Mouse (Mus musculus): ENCODE measurements around the gene Elac2.

Elac2 gene

DNA sequence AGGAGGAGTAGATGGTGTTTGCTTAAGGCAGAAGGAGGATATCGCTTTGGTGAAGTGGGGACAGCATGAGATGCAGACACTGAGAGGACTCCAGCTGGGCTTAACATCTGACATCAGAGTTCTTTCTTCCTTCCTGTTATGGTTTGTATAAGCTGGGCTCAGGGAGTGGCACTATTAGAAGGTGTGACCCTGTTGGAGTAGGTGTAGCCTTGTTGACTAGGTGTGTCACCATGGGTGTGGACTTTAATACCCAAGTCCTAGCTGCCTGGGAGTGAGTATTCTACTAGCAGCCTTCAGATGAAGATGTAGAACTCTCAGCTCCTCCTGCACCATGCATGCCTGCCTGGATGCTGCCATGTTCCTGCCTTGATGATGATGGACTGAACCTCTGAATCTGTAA is 37.9 kb downstream of the Elac2 start:
- ATAC-seq (ENCODE audit: insufficient number of reproducible peaks, low FRiP score, low TSS enrichment): no peak

DNA sequence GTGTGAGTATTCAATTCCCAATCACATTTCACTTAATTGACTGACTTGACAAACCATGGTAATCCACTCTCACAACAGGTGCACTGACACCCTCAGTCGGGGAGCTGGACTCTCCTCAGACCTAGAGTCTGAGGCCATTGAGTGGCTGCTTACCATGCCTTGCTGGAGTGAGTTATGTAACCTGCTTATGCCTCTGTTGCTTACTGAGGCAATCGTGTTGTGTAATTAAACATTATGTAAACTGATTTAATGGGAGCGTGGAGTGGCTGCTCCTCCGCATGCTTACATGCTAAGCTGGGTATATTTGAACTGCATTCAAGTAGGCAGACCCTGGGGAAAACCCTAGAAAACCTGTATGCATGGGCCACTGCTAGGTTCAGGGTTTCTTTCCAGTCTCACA is 41.9 kb downstream of the Elac2 start:
- ATAC-seq (ENCODE audit: insufficient number of reproducible peaks, low FRiP score, low TSS enrichment): no peak

DNA sequence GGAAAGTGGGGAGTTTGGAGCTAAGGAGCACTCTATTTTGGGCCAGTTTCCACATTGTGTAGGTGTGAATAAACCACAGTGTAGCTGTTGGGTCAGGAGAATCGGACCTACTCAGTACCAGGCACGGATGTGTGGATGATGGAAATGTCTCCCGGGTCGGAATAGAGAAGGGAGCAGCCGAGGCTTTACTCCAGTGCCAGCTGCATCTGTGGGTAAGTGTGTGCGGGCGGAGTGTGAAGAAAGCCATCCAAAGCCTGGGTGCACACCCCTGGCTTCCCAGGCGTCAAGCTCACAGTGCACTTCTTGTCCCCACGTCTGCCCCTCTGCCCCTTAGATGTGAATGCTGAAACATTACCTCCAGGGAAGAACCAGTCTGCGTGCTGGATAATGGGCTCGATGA is 43.9 kb downstream of the Elac2 start:
- no peak for ATAC-seq (ENCODE audit: insufficient number of reproducible peaks, low FRiP score, low TSS enrichment)

DNA sequence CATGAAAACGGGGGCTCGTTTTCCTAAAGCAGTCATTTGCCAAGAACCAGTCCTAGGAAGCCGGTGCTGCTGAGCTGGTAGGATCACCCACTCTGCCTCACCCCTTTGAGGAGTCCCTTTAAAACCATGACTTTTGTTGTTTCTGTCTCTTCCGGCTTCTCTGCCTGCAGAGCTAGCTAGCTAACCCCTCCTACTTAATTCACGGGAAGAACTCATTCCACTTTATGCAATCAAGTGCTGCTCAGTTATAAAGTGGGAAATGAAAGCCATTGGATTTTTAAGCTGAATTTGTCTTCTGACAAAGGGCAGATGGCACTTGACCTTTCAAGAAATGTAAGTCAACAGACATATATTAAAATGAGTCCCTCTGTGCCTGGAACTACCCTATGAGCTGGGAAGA is 49.2 kb downstream of the Elac2 start:
- no peak for ATAC-seq (ENCODE audit: insufficient number of reproducible peaks, low FRiP score, low TSS enrichment)

DNA sequence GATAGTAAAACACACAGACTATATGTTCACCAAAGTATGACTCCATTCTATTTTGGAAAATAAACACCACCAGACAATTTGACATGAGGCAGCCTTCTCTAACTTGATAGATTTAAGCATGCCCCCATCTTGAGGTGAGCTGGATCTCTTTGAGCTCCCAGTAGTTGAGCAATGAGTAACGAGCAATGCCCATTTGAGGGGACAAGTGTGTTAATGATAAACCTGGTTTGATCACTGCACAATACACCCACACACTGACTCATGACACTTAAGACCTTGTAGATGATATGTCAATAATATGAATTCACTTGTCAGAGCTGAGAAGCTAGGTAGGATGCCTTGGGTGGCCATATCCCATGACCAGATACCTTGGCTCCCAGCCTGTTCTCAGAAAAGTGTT is 51.4 kb downstream of the Elac2 start:
- no peak for ATAC-seq (ENCODE audit: insufficient number of reproducible peaks, low FRiP score, low TSS enrichment)

DNA sequence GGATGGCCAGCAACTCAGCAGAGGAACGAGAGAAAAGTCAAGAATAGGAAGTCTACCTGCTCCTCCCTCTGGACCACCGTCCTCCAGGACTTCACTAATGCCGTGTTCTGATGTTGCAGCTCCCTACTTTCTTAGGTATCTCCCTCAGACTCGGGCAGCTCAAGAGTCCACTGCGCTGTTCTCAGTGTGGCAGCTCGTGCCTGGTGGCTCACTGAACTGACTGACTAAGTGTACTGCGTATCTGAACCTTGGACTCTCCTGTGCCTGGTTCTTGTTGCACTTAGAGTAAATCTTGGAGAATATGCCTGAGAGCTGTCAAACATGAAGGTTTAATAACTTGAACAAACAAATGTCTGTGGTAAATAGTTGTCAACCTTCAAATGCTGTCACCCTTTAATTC is 53.4 kb downstream of the Elac2 start:
- ATAC-seq (ENCODE audit: insufficient number of reproducible peaks, low FRiP score, low TSS enrichment): no peak

DNA sequence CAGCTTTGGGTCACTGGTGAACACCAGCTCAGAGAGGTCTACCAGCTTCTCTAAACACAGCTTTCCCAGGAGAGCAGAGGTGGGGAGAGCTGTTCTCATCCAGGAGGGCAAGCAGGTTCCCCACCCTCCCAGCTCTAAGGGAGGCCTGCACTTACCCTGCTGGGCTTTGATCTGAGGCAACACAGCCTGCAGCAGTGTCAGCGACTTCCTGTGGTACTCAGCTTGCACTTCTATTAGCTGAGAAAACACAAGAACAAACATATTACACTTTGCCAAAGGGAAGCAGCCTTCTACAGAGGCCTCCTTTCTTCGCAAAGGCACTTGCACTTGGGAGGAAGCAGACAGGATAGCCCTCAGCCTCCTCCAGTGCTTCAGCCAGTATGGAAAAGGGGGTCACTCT is 60.2 kb downstream of the Elac2 start:
- no peak for ATAC-seq (ENCODE audit: insufficient number of reproducible peaks, low FRiP score, low TSS enrichment)

DNA sequence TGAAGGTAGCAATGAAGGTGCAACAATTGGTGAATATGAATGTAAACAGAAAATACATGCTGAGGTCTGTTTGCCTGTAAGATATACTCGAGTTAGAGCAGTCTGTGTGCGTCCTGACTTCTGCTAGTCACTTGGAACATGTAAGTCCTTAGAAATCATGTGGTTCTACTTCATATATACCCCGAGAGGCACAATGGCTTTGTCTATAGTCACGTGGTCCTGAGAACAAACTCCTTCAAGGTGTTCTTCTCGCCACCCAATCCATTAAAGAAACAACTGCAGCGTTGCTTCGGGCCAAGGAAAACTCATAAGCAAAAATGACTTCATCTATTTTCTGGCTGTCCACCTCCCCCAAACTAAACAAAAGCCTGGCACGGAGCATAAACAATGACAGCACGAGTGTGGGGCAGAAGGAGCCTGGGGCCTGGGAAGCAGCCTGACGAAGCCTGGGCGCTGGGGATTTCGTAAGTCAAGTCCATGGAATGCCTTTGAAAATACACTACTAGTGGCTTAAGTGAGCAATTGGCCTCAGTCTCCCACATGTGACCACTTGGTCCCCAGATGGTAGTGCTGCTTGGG is 60.8 kb downstream of the Elac2 start:
- no peak for ATAC-seq (ENCODE audit: insufficient number of reproducible peaks, low FRiP score, low TSS enrichment)

DNA sequence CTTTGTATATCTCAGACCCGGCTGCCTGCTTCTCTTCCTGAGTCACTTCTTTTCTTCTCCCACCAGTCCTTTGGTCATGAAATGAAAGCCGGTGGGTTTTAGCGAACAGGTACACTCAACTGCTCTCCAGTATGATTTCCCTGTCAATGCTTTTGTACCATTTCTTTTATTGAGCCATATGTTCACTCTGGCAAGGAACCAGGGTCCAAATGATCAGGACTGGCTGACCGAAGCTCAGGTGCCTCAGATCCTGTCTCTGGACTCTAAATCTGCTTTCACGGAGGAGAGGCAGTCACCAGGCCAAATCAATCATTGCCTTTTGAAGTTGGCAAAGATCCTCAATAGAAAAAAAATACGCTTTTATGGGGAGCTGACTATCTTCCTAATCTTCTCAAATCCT is 61.7 kb downstream of the Elac2 start:
- ATAC-seq (ENCODE audit: insufficient number of reproducible peaks, low FRiP score, low TSS enrichment): peak; percentile 40; the same call in 1 of the 2 replicates

DNA sequence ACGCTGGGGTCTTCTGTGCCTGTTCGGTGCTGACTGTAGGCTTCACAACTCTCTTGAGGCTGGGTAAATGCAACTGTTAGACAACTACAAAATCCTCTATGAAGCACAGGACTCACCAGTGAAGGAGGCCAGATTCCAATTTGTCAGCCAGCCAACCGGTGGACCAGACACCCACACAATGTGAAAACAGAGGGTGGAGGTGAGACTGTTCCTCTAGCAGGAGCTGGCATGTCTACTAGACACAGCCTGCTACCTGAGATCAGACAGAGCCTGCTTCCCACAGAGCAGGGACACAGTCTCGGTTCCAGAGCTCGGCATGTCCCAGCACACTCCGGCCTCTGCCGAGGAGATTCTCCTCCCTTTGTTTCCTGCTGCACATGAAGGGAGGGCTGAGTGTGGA is 70.3 kb downstream of the Elac2 start:
- ATAC-seq (ENCODE audit: insufficient number of reproducible peaks, low FRiP score, low TSS enrichment): peak; percentile 97

DNA sequence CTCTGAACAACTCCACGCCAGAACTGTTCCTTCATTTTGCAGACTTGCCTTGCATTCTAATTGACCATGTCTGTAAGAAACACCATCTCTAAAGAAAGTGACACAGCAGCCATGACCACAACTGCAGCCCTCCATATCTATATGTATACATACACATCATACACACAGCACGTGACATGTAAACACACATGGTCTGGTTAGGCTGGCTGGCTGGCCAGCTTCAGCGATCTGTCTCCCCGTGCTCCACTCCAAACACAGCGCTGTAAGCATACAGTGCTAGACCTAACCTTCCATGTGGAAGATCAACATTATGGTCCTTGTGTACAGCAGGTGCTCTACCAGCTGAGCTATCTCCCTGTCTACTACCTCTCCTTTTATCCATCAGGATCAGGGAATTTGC is 72.0 kb downstream of the Elac2 start:
- no peak for ATAC-seq (ENCODE audit: insufficient number of reproducible peaks, low FRiP score, low TSS enrichment)

Data from cerebellum, adult (tissue).